Mouse (Mus musculus) liver, embryonic 11.5 days (tissue): Measurements from ENCODE around the gene Calr. TPM values are rescaled to one million over a fixed set of nuclear protein-coding genes. Genes with fewer than 3 reads are reported as not detected.
A peak's percentile ranks its signal among the peaks of the same experiment; 100 is the strongest.

ENCODE experiments used
- ATAC-seq: fragments of 200-750 bp; cut with Nextera tagmentation; replicated peaks from 2 replicates; pipeline ENCODE4 v1.8.0; 2017; ENCODE audit warnings: moderate number of reproducible peaks, mild to moderate bottlenecking, moderate TSS enrichment, moderate library complexity; ENCODE audit not compliant: low FRiP score
- DNase-seq: peaks from one replicate; pipeline ENCODE4 v3.0.0-alpha.2; 2017; ENCODE audit warnings: low spot score
- H3K27ac ChIP-seq: fragments of 300-500 bp; sonication (generic); 2 replicates; pipeline ENCODE4 v1.5.1; 2014; ENCODE audit warnings: mild to moderate bottlenecking, low read depth, low read length, control low read depth
- H3K27me3 ChIP-seq: fragments of 300-500 bp; sonication (generic); replicated peaks from 2 replicates; pipeline ENCODE4 v1.6.1; 2014; ENCODE audit warnings: low read length, mixed read lengths; ENCODE audit not compliant: control insufficient read depth, insufficient read depth
- H3K36me3 ChIP-seq: fragments of 300-500 bp; sonication (generic); 2 replicates; pipeline ENCODE4 v1.6.1; 2014; ENCODE audit warnings: mild to moderate bottlenecking, low read length, moderate library complexity, mixed read lengths; ENCODE audit not compliant: control insufficient read depth, insufficient read depth
- H3K4me1 ChIP-seq: fragments of 300-500 bp; sonication (generic); replicated peaks from 2 replicates; pipeline ENCODE4 v1.6.1; 2014; ENCODE audit warnings: low read length, mixed read lengths; ENCODE audit not compliant: control insufficient read depth, insufficient read depth
- H3K4me2 ChIP-seq: fragments of 300-500 bp; sonication (generic); 2 replicates; pipeline ENCODE4 v1.6.1; 2014; ENCODE audit warnings: mild to moderate bottlenecking, control low read depth, moderate library complexity
- H3K4me3 ChIP-seq: fragments of 300-500 bp; sonication (generic); 2 replicates; pipeline ENCODE4 v1.5.1; 2014; ENCODE audit warnings: low read depth, low read length, control low read depth
- H3K9ac ChIP-seq: fragments of 300-500 bp; sonication (generic); 2 replicates; pipeline ENCODE4 v1.6.1; 2014; ENCODE audit warnings: low read depth, low read length, control low read depth
- H3K9me3 ChIP-seq: fragments of 300-500 bp; sonication (generic); 2 replicates; pipeline ENCODE4 v1.6.1; 2016; ENCODE audit warnings: low read length, inconsistent platforms, mixed read lengths; ENCODE audit not compliant: control insufficient read depth
- WGBS: fragments of 180-500 bp; shearing (Covaris S2); extraction: QIAGEN DNeasy Blood & Tissue Kit; methylation state at CpG from one replicate; pipeline ENCODE4 v1.1.7; 2014; 5-methylcytosine and 5-hydroxymethylcytosine counted together
- polyA plus RNA-seq: library from polyadenylated mRNA; unstranded; fragments of >200 nt; fragmentation: Nextera tagmentation; extraction: Ambion mirVana; gene quantifications from 2 replicates; pipeline ENCODE4 v1.2.1, GENCODE M21; 2014

Calr gene
- polyA plus RNA-seq, 1 experiment from 2014 or later, result 860 TPM

GRCm38 (mm10) chr8:84847684-84848435, 1.1 kb upstream of the Calr start:
- WGBS, result 22% methylated on average over 6 of the region's 6 CpGs

DNA sequence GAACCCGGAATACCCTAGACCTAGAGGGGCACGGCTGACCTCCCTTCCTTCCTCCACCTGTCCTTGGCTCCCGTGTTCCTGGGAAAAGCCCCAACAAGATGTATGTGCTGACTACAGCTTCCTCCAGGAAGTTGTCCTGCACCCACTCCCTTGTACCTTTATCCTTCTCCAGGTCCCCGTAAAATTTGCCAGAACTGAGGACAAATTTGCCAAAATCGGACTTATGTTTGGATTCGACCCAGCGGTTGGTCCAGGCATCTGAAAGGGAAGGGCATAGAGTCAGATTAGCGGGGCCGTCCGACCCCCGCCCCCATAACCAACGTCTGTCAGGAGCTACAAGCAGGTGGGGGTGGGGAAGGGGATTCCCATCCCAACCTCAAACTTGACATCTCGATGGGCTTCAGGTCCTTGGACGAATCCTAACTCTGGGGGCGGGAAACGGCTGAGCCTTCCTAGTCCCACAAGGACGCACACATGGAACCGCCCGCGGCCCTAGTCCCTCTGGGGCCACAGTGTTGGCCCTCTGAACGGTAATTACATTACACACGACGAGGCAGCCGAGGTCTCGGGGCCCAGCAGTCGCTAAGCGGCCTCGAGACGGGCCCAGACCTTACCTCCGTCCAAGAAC, 526 bp downstream of the Calr start:
- Histone ChIP-seq H3K4me1 (peaks cover 33% of the 10 kb centered on the region), H3K27ac (peak overlapping the region; percentile 84), H3K36me3 (peaks cover 46% of the 10 kb centered on the region), H3K9ac (peak overlapping the region; percentile 98), H3K27me3 (no peaks in the 10 kb centered on the region), H3K9me3 (no peaks in the 10 kb centered on the region), H3K4me2 (peak overlapping the region; percentile 95), H3K4me3 (peak overlapping the region; percentile 97)
- ATAC-seq, result peak; percentile 21
- DNase-seq, result no peak
- 1% methylated on average over 30 of the region's 30 CpGs for WGBS

More at GRCm38 (mm10) chr8:84847684-84848435, 1.1 kb upstream of the Calr start:
- Histone ChIP-seq H3K4me1 (peaks cover 27% of the 10 kb centered on the region), H3K9me3 (no peaks in the 10 kb centered on the region), H3K4me3 (peak overlapping the region; percentile 97), H3K27ac (peak overlapping the region; percentile 94), H3K27me3 (no peaks in the 10 kb centered on the region), H3K4me2 (peak overlapping the region; percentile 95), H3K36me3 (peaks cover 30% of the 10 kb centered on the region), H3K9ac (peak overlapping the region; percentile 87)
- no peak for ATAC-seq
- DNase-seq, result no peak

DNA sequence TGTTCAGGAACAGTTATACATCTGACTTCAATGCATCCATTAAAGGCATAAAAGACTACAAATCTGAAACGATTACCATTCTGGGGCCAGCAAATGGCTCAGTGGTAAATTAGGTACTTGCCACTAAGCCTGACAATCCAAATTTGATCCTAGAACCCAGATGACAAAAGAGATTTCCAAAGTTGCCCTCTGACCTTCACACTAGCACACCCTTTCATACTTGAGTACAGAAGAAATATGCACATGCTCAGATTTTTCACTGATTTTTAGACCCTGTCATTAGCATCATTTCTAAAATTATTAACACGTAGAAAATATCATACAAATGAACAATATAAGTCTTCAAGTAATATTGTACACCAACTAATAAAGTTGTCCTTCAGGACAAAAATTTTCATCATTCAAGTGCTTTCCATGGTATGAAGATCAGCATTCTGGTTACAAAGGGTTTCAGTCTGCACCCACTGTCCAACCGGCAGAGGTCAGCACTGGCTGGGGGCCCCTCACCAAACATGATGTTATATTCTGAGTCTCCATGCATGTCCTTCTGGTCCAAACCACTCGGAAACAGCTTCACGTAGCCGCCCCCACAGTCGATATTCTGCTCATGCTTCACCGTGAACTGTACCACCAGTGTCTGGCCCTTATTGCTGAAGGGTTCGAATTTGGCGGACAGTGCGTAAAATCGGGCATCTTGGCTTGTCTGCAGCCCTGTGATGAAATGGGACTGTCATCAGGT, 1.2 kb downstream of the Calr start:
- Histone ChIP-seq H3K36me3 (peaks cover 46% of the 10 kb centered on the region), H3K27me3 (no peaks in the 10 kb centered on the region), H3K4me1 (peaks cover 34% of the 10 kb centered on the region), H3K4me2 (peak overlapping the region; percentile 95), H3K27ac (peak overlapping the region; percentile 84), H3K9me3 (no peaks in the 10 kb centered on the region), H3K9ac (peak overlapping the region; percentile 98), H3K4me3 (peak overlapping the region; percentile 97)
- 14% methylated on average over 12 of the region's 12 CpGs for WGBS
- DNase-seq (no peak), ATAC-seq (no peak)

DNA sequence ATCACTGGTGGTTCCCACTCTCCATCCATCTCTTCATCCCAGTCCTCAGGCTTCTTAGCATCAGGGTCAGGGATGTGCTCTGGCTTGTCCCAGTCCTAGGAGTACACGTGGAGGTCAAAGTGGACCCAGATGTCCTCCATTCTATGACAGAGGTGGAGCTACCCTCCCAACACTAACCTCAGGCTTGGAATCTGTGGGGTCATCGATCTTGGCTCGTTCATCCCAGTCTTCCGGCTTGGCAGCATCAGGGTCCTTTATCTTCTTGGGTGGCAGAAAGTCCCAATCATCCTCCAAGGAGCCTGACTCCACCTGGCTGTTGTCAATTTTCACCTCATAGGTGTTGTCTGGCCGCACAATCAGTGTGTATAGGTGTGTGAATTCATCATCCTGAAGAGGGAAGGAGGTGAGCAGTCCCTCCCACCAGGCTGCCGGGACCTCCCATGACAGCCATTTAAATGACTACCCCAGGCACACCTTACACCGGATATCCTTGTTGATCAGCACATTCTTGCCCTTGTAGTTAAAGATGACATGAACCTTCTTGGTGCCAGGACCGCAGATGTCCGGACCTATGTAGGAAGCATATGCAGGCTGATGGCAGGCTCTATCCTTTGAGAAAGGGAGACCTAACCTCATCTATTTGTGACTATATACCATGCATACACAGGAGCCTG, 2.2 kb downstream of the Calr start:
- Histone ChIP-seq H3K36me3 (peaks cover 46% of the 10 kb centered on the region), H3K4me3 (peak overlapping the region; percentile 97), H3K27me3 (no peaks in the 10 kb centered on the region), H3K4me2 (peak overlapping the region; percentile 95), H3K27ac (peak overlapping the region; percentile 32; the same call in 1 of the 2 replicates), H3K9ac (peak overlapping the region; percentile 98), H3K4me1 (peaks cover 36% of the 10 kb centered on the region), H3K9me3 (no peaks in the 10 kb centered on the region)
- DNase-seq (no peak), ATAC-seq (no peak)
- WGBS, result 89% methylated on average over 9 of the region's 9 CpGs

DNA sequence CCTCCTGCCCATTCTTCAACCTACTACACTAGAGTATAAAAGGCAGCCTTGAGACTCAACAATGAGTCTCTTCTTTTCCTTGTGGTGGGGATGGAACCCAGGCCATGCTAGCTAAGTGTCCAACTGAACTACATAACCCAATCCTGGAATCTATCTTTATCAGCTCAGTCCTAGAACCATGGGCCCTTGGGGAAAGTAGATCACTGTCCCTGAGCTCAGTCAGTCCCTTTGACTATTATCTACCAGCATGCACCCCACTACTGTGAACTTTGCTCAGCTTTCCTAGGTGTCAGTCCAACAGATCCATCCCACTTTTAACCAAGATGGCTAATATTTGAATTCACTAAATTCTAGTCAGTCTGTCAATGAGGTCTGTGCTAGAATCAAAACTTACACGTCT, 5.2 kb downstream of the Calr start:
- Histone ChIP-seq H3K36me3 (peaks cover 60% of the 10 kb centered on the region), H3K4me2 (peak overlapping the region; percentile 27), H3K27ac (peak overlapping the region; percentile 49), H3K4me1 (peaks cover 45% of the 10 kb centered on the region), H3K9me3 (no peaks in the 10 kb centered on the region), H3K27me3 (no peaks in the 10 kb centered on the region), H3K9ac (no peak overlapping the region), H3K4me3 (peak overlapping the region; percentile 6; the same call in 1 of the 2 replicates)
- ATAC-seq (no peak), DNase-seq (no peak)
- 71% methylated on average over 1 of the region's 1 CpGs for WGBS

DNA sequence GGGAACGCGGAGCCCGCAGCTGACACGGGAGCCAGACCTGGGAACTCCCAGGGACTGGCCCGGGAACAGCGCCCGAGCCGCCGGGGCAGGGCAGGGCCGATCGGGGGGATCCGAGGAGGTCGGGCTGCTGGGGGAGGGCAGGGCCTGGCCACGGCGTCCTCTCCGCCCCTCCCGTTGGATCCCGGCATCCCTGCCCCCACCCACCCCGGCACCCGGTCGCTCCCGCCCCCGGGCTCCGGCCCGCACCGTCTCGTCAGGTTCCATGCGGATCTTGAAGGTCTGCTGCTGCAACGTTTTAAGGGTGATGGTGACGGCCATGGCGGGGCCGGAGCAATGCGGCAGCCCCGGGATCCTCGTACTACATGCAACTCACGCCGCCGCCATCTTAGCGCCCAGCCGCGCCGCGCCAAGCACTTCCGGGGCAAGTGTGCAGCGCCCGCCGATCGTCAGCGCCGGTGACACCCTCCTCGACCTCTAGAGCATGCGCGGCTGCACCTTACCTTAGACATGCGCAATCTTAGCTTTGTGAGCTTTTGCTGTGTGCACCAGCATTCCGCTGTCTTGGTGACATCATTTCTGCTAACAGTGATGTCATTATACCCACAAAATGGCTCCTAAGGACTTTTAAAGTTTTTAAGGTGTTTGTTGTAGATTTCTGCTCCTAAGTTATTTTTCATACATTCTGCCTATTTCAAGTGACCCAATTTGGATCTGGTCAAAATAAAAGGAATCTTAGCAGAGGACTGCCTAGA, 6.3 kb downstream of the Calr start, which contains the start of gene Rad23a:
Gene Rad23a (minus strand): TSS at position 418 of the 752 bp plus-strand sequence.
- peak; percentile 88 for ATAC-seq
- Histone ChIP-seq H3K4me3 (peak within 1 kb of the TSS; percentile 95), H3K4me2 (peak within 1 kb of the TSS; percentile 67), H3K4me1 (peaks cover 45% of the 10 kb centered on the region), H3K36me3 (peaks cover 59% of the 10 kb centered on the region), H3K27ac (peak within 1 kb of the TSS; percentile 97), H3K9me3 (no peaks in the 10 kb centered on the region), H3K27me3 (no peaks in the 10 kb centered on the region), H3K9ac (peak within 1 kb of the TSS; percentile 94)
- DNase-seq, result peak; percentile 91
- WGBS, result under 1% methylated on average over 55 of the region's 55 CpGs

- Histone ChIP-seq H3K36me3 (peaks cover 60% of the 10 kb centered on the region), H3K9ac (peak overlapping the region; percentile 94), H3K27me3 (no peaks in the 10 kb centered on the region), H3K4me2 (peak overlapping the region; percentile 67), H3K4me1 (peaks cover 42% of the 10 kb centered on the region), H3K27ac (peak overlapping the region; percentile 97), H3K4me3 (peak overlapping the region; percentile 95), H3K9me3 (no peaks in the 10 kb centered on the region)
- ATAC-seq, result no peak
- 4% methylated on average over 7 of the region's 7 CpGs for whole genome bisulfite sequencing
- DNase-seq, result no peak
These were observed 6.9 kb downstream of the Calr start for GRCm38 (mm10) chr8:84839875-84840247.
